ENCODE assay signal across 10 mouse cellular contexts in the genomic region with DNA sequence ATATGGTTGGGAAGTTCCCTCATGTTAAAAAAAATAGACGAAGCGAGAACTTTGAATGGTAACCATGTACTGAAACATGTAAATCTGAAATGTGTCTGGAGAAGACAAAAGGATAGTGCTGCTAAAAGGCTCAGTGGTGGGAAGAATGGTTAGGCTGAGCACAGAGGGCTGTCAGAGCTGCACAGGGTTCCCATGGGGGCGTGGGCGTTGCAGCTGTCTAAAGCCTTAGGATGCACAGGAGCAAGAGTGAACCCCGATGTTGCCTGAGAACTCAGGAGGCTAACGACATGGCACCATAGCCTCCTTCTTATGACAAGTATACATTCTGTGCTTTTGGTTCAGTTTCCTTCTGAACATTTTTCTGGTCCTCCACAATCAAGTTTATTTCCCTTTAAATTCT.
DNase-seq lines count a peak whose midpoint lies in the region; ATAC-seq and TF ChIP-seq lines count a peak whose summit lies in the region.
"Had no signal": no experiment of that assay in that cellular context is flagged by ENCODE, and none has a peak within 500 bp of the region (broad histone marks: within the 10 kb centered on the region; RNA-seq: fewer than 3 reads in every experiment).

No protein-coding gene starts in this region.

- WGBS in hindbrain, embryonic 10.5 days, result 71% methylated on average over 6 of the region's 6 CpGs
- 48% methylated on average over 6 of the region's 6 CpGs for WGBS in hindbrain, embryonic 13.5 days
- WGBS in midbrain, embryonic 14.5 days, result 62% methylated on average over 6 of the region's 6 CpGs
- 72% methylated on average over 6 of the region's 6 CpGs for WGBS in midbrain, embryonic 16.5 days
- WGBS in heart, postnatal 0 days, result 81% methylated on average over 6 of the region's 6 CpGs

- TF ChIP-seq EP300 in heart, postnatal 0 days (IDR thresholded peaks at IDR 0.05; ENCODE audit: low read depth), result no peak

- peak overlapping the region; percentile 50; the same call in 1 of the 2 replicates for H3K27ac ChIP-seq in hindbrain, embryonic 10.5 days
- H3K27ac ChIP-seq in hindbrain, embryonic 13.5 days, result no peak overlapping the region
- H3K27ac ChIP-seq in midbrain, embryonic 14.5 days (replicated peaks; ENCODE audit: low read depth, low read length), result no peak overlapping the region; the same call in 1 of the 2 replicates
- H3K27ac ChIP-seq in midbrain, embryonic 16.5 days (ENCODE audit: low read length), result no peak overlapping the region
- H3K27ac ChIP-seq in heart, postnatal 0 days (ENCODE audit: low read depth), result peak overlapping the region; percentile 67
- H3K27ac ChIP-seq: embryonic facial prominence, embryonic 13.5 days had no signal

- no peaks in the 10 kb centered on the region for H3K9me3 ChIP-seq in hindbrain, embryonic 10.5 days
- no peaks in the 10 kb centered on the region for H3K9me3 ChIP-seq in hindbrain, embryonic 13.5 days
- no peaks in the 10 kb centered on the region for H3K9me3 ChIP-seq in midbrain, embryonic 14.5 days (ENCODE audit: control insufficient read depth, low read length)
- H3K9me3 ChIP-seq in midbrain, embryonic 16.5 days (replicated peaks; ENCODE audit: control insufficient read depth, low read length, poor library complexity, severe bottlenecking), result no peaks in the 10 kb centered on the region
- H3K9me3 ChIP-seq in heart, postnatal 0 days (replicated peaks; ENCODE audit: control insufficient read depth, low read length), result no peaks in the 10 kb centered on the region
- H3K9me3 ChIP-seq: embryonic facial prominence, embryonic 13.5 days had no signal

- DNase-seq in hindbrain, embryonic 10.5 days (ENCODE audit: low spot score), result peak; percentile 8
- peak; percentile 31 for DNase-seq in midbrain, embryonic 14.5 days
- no peak for DNase-seq in heart, postnatal 0 days (ENCODE audit: low spot score)
- DNase-seq in telencephalon, adult 2 months (ENCODE audit: low read depth, low spot score), result peak; percentile 17
- DNase-seq in ovary, adult 18-20 months (ENCODE audit: low spot score), result no peak
- DNase-seq: cerebellum, adult 9-11 months; thymus, postnatal 4 days had no signal

- no peaks in the 10 kb centered on the region for H3K27me3 ChIP-seq in hindbrain, embryonic 10.5 days (ENCODE audit: insufficient read depth, poor library complexity, severe bottlenecking)
- H3K27me3 ChIP-seq in hindbrain, embryonic 13.5 days, result no peaks in the 10 kb centered on the region
- H3K27me3 ChIP-seq in midbrain, embryonic 14.5 days (ENCODE audit: control insufficient read depth, insufficient read depth, low read length), result no peaks in the 10 kb centered on the region
- no peaks in the 10 kb centered on the region for H3K27me3 ChIP-seq in midbrain, embryonic 16.5 days (ENCODE audit: control insufficient read depth, insufficient read depth, low read depth, low read length)
- H3K27me3 ChIP-seq in heart, postnatal 0 days (ENCODE audit: control insufficient read depth, insufficient read depth, low read length), result no peaks in the 10 kb centered on the region
- H3K27me3 ChIP-seq: embryonic facial prominence, embryonic 13.5 days had no signal

- no peak overlapping the region for H3K9ac ChIP-seq in hindbrain, embryonic 13.5 days
- no peak overlapping the region for H3K9ac ChIP-seq in midbrain, embryonic 14.5 days (replicated peaks; ENCODE audit: low read length)
- H3K9ac ChIP-seq in midbrain, embryonic 16.5 days (ENCODE audit: low read depth, low read length), result no peak overlapping the region
- H3K9ac ChIP-seq in heart, postnatal 0 days (replicated peaks; ENCODE audit: low read depth, low read length), result no peak overlapping the region
- H3K9ac ChIP-seq: embryonic facial prominence, embryonic 13.5 days had no signal

- 0 out of 2 replicates have a peak, but pooled peaks cover 8% of the 10 kb centered on the region for H3K4me1 ChIP-seq in hindbrain, embryonic 10.5 days (replicated peaks)
- peaks cover 10% of the 10 kb centered on the region; the same call in 1 of the 2 replicates for H3K4me1 ChIP-seq in hindbrain, embryonic 13.5 days (replicated peaks)
- peaks cover 4% of the 10 kb centered on the region; the same call in 1 of the 2 replicates for H3K4me1 ChIP-seq in midbrain, embryonic 14.5 days (ENCODE audit: control insufficient read depth, insufficient read depth, low read length)
- peaks cover 8% of the 10 kb centered on the region for H3K4me1 ChIP-seq in midbrain, embryonic 16.5 days (ENCODE audit: control insufficient read depth, insufficient read depth, low read length)
- H3K4me1 ChIP-seq in heart, postnatal 0 days (ENCODE audit: control insufficient read depth, insufficient read depth), result 0 out of 2 replicates have a peak, but pooled peaks cover 14% of the 10 kb centered on the region
- H3K4me1 ChIP-seq: embryonic facial prominence, embryonic 13.5 days had no signal

- no peak for TF ChIP-seq CTCF in heart, postnatal 0 days (IDR thresholded peaks at IDR 0.05; ENCODE audit: low read depth)

- H3K4me3 ChIP-seq in hindbrain, embryonic 10.5 days, result no peak overlapping the region
- H3K4me3 ChIP-seq in hindbrain, embryonic 13.5 days, result no peak overlapping the region
- no peak overlapping the region for H3K4me3 ChIP-seq in midbrain, embryonic 14.5 days (replicated peaks; ENCODE audit: low read depth, low read length)
- H3K4me3 ChIP-seq in midbrain, embryonic 16.5 days (ENCODE audit: low read depth, low read length), result no peak overlapping the region
- H3K4me3 ChIP-seq in heart, postnatal 0 days (ENCODE audit: low read depth, low read length), result no peak overlapping the region
- H3K4me3 ChIP-seq: embryonic facial prominence, embryonic 13.5 days had no signal

- no peak overlapping the region for H3K4me2 ChIP-seq in hindbrain, embryonic 13.5 days
- no peak overlapping the region for H3K4me2 ChIP-seq in midbrain, embryonic 14.5 days (ENCODE audit: low read length)
- no peak overlapping the region for H3K4me2 ChIP-seq in midbrain, embryonic 16.5 days (ENCODE audit: low read length)
- 0 out of 2 replicates have a peak overlapping the region, but pooled peaks have one; percentile 4 for H3K4me2 ChIP-seq in heart, postnatal 0 days (ENCODE audit: low read depth, low read length)
- H3K4me2 ChIP-seq: embryonic facial prominence, embryonic 13.5 days had no signal

- no peak for ATAC-seq in hindbrain, embryonic 13.5 days (ENCODE audit: low FRiP score)
- no peak for ATAC-seq in midbrain, embryonic 14.5 days (ENCODE audit: low FRiP score, low TSS enrichment)
- no peak for ATAC-seq in midbrain, embryonic 16.5 days
- no peak for ATAC-seq in heart, postnatal 0 days (ENCODE audit: insufficient read depth, low read depth)

- H3K36me3 ChIP-seq in hindbrain, embryonic 10.5 days, result no peaks in the 10 kb centered on the region
- no peaks in the 10 kb centered on the region for H3K36me3 ChIP-seq in hindbrain, embryonic 13.5 days
- no peaks in the 10 kb centered on the region for H3K36me3 ChIP-seq in midbrain, embryonic 14.5 days (ENCODE audit: control insufficient read depth, insufficient read depth, low read length)
- H3K36me3 ChIP-seq in midbrain, embryonic 16.5 days (ENCODE audit: control insufficient read depth, insufficient read depth, low read length), result no peaks in the 10 kb centered on the region
- no peaks in the 10 kb centered on the region for H3K36me3 ChIP-seq in heart, postnatal 0 days (replicated peaks; ENCODE audit: control insufficient read depth, insufficient read depth, low read length)
- H3K36me3 ChIP-seq: embryonic facial prominence, embryonic 13.5 days had no signal

Comparison
In these comparisons a context has a peak if more than half of its experiments do, and no peak if none do; other contexts are left out.
1. H3K27ac ChIP-seq: peak in hindbrain, embryonic 10.5 days (single experiment) and heart, postnatal 0 days (single experiment); none in hindbrain, embryonic 13.5 days (single experiment), midbrain, embryonic 14.5 days (single experiment) and midbrain, embryonic 16.5 days (single experiment).
2. DNase-seq: peak in hindbrain, embryonic 10.5 days (single experiment), midbrain, embryonic 14.5 days (single experiment) and telencephalon, adult 2 months (single experiment); none in heart, postnatal 0 days (single experiment) and ovary, adult 18-20 months (single experiment).